Mouse (Mus musculus) NIH3T3 (cell line): ENCODE measurements around the gene Mpeg1.
A peak's percentile ranks its signal among the peaks of the same experiment; 100 is the strongest.

Experiments
- DNase-seq: peaks from one replicate; pipeline ENCODE4 v3.0.0-alpha.2; 2012; ENCODE audit warnings: low read depth

The Mpeg1 gene

DNA sequence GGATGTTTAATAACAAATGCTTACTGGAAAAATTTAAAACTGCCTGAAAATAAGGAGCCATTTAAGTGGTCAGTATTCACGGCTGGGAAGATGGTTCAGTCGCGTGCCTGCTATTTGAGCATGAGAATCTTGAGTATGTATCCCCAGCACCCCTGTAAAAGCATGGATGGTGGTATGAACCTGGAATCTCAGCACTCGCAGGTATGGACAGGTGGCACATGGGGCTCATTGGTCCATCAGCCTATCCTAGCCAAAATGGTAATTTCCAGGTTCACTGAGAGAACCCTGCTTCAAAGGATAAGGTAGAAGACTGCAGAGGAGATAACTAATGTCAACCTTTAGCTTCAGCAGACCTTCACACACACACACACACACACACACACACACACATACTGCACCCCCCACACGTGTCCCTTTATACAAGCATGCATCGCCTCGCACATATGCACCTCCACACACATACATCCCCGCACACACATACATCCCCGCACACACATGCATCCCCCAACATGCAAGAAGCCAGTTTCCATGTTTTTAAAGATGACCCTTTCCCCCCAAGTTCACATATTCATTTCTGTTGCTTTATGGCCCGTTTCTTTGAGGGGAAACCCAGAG lies 5.1 kb downstream of the Mpeg1 start:
- no peak for DNase-seq

DNA sequence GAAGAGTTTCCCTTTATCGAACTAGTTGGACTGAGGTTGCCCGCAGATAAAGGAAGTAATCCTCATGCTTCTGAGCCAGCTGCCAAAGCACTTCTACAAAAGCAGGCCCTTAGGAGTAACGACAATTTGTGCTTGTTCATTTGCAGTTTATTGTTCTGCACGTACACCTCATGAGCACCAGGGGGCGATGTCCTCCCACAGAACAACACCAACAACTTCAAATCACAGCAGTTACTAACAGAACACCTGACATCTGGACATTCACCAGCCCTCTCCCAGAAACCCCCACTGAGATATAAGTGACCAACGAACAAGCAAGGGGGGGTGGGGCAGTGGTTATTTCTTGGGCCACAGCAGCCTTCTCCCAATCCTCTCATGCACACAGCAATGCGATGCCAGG lies 5.6 kb downstream of the Mpeg1 start:
- DNase-seq = peak; percentile 90

DNA sequence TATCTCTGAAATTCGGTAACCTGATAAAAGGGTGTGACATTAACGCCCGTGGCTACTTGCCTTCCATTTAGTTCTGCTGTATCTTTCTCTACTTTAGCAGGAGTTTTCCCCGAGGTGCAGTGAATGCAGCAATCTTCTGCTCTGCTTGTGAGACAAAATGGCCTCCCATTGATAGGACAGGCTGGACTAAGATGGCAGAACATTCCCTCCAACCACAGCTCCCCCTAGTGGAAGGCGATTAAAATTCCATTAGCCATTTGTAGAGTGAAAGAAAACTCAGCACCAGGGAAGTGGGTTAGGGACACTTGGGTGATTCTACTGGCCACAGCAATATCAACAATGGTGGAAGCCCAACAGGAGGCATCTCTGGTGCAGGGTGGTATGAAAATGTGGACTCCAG lies 6.9 kb downstream of the Mpeg1 start:
- peak; percentile 80 for DNase-seq

DNA sequence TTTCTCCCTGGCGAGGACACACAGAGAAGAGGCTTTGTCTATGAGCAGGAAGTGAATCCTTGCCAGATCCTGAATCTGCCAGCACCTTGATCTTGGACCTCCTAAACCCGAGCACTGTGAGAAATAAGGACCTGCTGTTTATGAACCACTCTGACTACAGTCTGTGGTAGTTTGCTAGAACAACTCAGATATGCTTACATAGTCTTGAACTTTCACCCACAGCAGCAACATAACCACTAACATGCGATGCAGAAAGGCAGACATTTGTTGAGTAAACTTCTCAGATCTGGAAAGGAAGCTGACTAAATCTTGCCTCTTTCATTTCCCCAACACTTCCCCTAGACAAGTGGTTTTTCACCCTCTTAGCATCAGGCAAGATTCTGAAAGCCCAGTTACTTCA lies 11.3 kb downstream of the Mpeg1 start:
- DNase-seq = peak; percentile 50

DNA sequence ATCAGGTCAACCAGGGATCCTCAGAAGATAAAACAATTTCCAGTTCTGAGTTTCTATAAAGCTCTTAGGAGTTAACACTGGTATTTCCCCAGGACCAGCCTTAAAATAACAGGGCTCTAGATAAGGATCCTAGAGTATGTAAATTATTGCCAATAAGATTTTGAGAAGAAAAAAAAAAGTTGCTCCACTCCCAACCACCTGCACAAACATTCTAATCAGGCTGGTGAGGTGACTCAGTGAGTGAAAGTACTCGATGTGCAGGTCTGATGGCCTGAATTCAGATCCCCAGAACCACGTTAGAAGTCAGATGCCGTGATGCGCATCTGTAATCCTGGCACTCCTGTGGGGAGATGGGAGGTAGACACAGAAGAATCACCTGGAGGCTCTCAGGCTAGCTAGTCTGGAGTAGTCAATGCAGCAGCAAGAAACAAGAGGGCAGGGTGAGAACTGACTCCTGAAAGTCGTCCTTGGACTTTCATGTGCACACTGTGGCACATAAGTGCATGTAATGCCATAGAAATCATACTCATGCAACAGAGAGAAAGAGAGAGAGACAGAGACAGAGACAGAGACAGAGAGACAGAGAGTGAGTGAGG lies 11.9 kb downstream of the Mpeg1 start:
- no peak for DNase-seq

DNA sequence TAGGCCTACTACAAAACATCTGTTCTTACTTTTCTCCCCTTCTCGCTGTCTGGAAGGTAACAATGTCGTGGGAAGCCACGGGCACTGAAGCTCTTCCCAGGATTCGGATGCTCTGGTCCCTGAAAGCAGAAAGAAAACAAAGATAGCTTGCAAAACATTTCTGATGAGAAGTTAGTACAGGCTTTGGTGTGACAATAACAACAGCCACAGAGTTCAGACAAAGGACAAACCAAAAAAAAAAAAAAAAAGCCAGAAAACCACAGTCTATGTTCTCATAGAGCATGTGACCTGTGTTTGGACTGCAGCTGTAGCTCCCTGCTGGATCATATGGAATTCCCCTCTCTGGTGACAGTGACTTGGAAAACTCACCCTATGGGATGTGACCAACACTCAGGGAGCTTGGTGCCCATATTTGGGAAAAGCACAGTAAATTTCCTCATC lies 12.6 kb downstream of the Mpeg1 start:
- peak; percentile 59 for DNase-seq

DNA sequence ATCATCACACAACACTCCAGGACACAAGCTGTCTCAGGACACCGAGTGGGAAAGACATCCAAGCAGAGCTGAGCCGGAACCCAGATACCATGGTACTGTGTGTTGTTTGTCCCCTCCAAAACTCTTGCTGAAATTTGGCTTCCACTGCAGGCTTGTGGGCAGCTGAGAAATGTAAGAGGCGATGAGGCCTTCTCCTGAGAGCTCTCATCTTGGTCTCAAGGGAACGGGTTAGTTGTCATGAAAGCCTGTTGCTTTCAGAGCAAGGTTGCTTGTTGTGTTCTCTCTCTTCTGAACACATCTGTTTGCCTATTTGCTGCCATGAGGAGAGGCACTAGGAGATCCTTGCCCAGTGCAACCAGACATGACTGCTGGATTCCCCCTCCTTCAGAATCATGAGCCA lies 13.4 kb downstream of the Mpeg1 start:
- peak; percentile 39 for DNase-seq

DNA sequence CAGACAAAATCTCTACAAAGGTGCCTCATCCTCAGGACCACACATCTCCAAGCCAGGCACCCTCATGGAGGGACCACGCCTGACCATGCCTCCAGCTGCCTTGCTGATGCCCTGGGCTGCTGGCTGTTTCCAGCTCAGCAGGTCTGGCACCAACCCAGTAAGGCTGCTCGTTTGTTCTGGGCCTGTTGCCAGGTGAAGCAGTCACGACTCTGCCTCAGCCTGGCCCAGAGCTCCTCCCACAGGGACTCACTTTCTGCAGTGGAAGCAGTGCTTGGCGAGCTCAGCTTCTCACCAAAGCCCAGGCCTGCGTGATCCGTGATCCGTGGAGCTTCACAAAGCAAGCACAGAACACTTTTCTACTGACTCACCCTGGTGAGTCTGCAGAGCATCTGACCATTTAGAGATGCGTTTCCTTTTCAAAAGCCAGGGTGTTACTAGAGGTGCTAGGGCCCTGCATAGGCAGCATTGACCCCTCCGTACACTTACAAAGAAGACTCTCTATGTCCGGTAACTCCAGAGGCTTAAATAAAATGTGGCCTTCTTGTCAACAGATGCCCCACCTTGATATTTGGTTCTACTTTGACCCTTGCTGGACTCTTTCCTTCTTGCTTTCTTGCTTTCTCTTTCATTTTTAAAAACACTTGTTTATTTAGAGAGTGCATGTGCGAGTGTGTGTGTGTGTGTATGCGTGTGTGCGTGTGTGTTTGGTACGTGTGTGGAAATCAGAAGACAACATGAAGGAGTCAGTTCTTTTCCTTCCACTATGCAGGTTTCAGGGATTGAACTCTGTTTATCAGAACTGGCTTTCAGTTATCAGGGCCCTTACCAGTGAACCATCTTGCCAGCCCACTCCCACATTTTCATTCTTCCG lies 15.0 kb downstream of the Mpeg1 start:
- peak; percentile 100 for DNase-seq

DNA sequence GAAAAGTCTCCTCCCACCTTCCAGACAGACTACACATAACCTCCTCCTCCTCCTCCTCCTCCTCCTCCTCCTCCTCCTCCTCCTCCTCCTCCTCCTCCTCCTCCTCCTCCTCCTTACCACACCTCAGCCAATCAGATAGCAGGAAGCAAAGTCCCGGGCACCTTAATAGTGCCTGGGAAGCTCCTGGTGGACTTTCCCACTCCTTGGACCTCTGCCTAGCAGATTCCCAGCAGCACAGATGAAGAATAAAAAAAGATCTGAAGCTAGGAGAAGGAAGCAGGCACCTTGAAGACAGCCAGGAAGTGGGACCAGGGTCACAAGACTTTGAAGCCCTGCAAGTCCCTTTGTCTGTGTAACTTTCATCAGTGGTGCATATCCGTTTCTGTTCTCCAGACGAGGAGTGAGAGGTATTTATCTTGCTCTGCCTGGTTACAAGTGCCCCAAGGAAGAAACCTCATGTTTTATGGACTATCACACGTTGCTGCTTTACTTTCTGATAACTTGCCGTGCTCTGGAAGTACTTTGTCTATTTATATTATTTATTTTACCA lies 16.2 kb downstream of the Mpeg1 start:
- no peak for DNase-seq

DNA sequence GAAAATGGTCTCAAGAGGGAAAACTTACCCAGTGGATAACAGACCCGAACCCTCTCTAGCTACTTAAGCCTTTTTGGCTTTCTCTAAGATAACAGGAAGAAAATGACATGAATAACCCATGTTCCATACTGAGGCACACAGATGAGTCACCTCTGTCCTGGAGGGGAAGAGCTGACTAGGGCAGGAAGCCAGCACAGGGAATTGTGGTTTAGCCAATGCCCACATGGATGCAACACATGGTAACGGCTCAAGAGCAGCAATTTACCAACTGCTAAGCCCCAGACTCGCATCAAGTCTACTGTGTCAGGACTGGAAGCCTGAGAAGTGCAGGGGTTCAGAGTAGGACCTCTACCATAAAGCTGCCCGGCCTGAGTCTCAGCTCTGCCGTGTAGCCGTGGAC lies 17.8 kb downstream of the Mpeg1 start:
- DNase-seq = peak; percentile 63

DNA sequence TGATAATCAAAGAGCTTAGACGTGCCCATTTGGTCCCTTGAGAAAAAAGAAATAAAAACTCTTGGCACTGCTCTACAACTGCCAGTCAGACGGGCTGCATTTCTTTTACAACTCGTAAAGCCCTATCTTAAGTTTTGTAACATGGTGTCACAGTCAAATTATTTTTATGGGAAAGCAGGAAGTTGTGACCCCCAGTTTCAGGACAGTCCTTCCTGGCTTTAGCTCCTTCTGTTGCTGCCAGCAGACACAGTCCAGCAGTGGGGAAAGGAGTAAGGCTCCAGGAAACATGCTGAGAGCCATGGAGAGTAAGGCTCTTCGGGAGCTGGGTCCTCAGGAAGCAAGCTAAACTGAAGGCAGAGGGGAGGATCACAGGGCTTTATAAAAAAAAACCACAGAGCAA lies 23.2 kb downstream of the Mpeg1 start:
- DNase-seq = no peak

DNA sequence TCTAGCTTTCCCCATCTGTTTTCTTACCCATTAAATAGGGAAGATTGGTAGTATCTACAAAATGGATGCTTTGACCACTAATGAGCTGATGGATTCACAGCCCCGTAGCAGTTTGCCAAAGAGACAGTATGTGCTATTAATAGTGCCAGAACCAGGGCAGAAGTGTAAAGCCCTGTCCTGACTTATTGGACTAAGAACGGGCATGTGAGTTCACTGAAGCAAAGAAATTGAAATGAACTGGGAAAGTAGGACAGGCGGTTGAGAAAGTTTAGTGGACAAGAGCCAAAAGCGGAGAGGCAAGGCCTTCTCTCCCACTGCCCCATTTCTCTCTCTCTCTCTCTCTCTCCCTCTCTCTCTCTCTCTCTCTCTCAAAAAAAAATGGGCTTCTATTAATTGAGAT lies 23.6 kb downstream of the Mpeg1 start:
- peak; percentile 37 for DNase-seq

DNA sequence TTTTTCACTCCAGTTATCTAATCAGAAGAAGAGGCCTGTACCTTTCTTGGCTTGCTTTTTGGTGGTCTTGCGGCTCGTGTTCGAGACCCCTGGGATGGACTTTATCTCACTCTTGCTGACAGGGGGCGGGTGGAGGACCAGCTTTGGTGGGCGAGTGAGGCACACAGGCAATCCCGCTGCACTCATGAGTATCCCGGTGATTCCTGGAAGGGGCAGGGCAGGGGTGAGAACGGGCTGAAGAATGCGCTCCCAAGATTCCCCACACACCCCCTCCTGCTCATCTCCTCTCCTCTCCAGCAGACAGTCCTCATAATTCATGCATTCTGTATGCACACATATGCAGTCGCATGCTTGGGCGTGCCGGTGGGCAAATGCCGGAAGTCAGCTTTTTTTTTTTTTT lies 24.6 kb downstream of the Mpeg1 start:
- DNase-seq = no peak

DNA sequence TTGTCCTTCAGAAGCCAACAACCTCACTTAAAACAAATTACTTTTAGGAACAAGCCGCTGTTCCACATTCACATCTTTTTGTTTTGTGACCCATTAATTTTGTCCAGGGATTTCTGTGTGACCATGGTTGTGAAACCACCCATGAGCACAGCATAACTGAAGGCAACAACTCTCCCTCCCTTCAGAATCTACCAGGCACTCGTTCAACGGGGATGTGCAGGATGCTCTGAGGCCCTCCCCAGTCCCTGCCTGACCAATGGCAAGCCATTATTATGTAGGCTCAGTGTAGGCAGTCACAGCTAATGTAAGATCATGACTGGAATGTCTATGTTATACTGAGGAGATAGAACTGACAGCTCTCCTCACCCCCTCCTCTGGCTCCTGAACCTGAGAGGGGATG lies 25.1 kb downstream of the Mpeg1 start:
- peak; percentile 20 for DNase-seq

DNA sequence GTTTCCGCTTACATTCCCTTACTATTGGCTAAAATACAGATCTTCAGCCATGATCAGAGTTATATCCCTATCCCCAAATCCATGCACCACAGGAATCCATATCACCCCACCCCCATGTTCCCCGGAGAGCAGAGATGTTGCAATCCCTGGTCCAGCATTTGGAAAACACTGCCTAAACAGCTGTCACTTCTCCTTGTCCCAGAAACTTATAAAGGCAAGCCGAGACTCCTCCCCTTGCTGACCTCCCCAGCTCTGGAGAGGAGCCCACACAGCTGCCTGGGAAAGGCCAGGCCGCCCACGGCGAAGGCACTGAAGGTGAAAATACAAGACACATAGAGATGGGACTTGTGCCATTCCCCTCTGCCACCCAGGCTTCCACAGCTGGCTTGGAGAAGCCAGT lies 26.3 kb downstream of the Mpeg1 start:
- DNase-seq = peak; percentile 94

DNA sequence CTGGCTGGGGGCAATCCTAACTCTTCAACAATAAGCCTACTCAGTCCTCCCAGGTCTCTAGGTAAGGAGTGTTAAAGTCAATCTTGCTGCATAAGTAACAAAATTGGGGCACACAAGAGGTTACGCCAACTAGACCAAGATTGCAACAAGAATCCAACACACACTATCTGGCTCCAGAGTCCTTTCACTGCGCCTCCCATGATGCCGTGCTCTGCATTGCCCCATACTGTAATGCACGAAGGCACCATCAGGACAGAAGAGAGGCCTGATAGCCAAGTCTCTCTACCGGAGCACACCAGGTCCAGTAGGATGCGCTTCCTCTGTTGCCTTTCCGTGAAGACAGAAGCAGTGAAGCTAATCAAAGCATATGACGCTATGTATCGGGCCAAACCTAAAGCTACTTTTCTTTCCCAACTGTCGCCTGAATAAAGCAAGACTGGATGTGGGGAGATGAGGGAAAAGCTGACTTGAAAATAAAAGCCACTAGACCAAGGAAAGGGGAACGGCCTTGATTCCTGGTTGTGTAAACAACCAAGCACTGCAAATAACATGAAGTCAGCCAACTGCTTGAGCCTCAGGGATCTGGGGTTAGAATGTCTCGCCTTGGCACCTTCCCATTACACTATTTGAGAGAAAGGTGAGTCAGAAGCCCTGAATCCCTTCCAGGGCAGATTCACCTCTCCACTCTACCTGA lies 27.1 kb downstream of the Mpeg1 start:
- peak; percentile 31 for DNase-seq

DNA sequence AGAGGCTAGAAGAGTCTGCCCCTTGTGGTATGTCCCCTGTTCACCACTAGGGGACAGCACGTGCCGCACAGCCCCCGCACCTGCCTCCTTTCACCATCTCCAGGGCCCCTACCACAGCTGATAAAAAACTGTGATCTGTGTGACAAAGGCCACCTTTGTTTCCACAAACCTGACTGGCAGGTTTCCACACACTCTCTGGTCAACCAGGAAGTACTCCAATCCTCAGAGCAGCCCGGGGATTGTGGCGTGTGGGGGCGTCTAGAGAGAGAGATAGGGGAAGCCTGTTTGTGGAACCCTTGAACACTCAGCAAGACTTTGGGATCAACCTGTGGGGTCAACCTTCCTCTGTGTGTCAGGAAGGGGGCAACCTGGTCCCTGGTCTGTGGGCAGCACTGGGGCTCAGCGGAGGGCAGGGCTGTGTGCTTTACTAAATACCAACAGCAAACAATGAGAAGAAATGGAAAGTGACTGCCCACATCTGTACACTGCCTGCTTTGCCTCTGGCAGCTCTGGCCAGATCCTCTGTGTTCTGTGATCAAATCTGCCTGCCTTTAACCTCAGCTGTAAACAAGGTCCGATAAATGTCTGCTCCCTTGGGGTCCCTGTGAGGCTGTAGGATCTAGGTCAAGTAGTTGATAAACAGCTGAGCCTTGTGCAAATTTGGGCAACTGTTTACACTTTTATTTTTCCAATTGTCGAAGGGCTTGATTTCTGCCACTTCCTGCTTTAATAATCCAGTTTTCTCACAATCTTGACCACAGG lies 27.8 kb downstream of the Mpeg1 start:
- no peak for DNase-seq

DNA sequence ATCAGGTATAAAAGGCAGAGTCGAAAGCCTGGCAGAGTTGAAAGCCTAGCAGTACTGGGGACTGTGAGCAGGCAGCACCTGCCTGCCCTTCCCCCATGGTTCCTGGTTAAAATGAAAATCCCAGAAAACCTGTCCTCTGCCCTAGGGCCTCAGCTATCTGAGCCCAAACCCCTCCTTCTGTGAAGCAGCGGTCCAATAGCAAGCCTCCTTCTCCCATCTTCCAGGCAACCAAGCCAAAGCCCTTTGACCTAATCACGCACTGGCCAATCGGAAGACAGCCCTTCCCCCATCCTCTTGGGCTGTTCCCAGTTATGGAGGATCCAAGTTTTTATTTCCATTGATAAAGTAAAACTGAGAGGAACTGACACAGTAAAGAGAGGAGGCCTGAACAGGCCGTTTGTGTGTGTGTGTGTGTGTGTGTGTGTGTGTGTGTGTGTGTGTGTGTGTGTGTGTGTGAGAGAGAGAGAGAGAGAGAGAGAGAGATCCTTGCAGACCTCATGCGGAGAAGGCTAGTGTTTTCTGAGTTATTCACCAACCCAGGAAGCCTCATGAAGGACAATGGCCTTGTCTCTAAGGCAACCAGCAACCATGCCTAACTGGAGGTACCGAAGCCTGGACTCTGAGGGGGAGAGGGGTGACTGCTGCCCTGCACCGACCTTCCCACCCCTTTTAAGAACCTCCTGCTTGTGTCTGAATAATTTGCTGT lies 28.5 kb downstream of the Mpeg1 start:
- DNase-seq = no peak

DNA sequence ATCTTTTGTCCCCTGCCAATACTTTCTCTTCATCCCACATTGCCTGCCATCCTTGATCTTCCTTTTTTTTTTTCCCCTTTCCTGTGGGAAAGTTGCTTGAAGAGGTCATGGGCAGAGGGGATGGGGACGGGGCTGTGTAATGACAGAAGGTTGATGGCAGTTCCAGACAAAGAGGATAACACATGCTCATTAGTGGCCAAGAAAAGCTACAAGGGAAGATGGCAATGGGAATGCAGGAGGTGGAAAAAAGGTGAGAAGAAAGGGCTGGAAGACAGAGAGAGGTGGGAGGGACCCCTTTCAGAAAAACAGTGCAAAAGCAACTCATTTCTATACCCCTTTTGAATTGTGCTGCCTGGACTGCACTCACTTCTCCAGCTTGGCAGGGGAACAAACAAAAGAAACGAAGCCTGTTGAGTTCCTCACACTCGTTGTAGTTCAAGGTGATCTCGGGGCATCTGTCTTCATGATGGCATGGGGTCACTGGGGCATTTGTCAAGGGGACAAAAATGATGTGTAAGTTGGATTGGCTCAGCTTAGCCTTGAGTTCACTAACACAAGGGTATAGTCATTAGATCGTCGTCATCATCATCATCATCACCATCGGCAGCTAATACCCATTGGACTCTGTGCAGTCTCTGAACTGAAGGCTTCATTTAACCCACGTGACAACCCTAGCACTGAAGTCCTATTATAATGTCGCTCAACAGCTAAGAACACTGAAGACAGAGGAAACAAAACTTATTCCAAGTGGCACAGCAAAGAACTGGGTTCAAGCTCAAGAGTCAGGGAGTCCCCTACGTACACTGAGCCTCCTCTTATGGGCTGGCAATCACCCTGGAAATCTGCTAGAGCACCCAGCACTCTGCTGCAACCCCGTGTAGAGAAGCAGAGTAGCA lies 29.3 kb downstream of the Mpeg1 start:
- no peak for DNase-seq

DNA sequence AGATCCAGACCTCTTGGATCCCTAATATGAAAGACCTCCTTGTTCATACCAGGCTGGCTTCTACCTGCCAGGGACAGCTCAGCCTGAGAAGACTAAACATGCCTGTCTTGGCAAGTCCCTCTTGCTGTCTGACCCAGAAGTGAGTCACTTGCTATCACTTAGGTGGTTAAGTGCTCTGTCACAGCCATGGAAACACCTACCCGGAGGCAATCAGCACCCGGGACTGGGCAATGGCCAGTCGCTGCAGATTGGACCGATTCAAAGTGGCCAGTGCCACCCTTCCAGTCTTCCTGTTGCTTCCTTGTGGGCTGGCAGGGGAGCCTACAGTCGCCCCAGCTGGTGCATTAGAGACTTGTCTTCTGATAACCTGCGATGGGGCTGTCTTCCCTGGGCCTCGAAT lies 31.1 kb downstream of the Mpeg1 start:
- no peak for DNase-seq
